Mouse (Mus musculus) erythroblast, embryonic 14.5 days (primary cell): ENCODE measurements around the gene Ccm2l.

Experiments
- GATA1 ChIP-seq: IDR thresholded peaks from 2 replicates; pipeline ENCODE4 v1.6.1; 2012; ENCODE audit warnings: low read length, inconsistent platforms, mixed read lengths
- TAL1 ChIP-seq: IDR thresholded peaks from 3 replicates; pipeline ENCODE4 v1.6.1; 2012; ENCODE audit warnings: low read length, inconsistent platforms, mixed read lengths

- TF ChIP-seq GATA1 (no peak), TAL1 (no peak)
Measured at GRCm38 (mm10) chr2:153016786-153017185, 49.0 kb upstream of the Ccm2l start.
